Mouse (Mus musculus): ENCODE measurements at regions not wholly inside any gene's neighbourhood (a gene's known extent, or its start where the extent isn't known, plus 50 kb on each side); places are given as distances from the start of the nearest gene placed in this dataset.

DNA sequence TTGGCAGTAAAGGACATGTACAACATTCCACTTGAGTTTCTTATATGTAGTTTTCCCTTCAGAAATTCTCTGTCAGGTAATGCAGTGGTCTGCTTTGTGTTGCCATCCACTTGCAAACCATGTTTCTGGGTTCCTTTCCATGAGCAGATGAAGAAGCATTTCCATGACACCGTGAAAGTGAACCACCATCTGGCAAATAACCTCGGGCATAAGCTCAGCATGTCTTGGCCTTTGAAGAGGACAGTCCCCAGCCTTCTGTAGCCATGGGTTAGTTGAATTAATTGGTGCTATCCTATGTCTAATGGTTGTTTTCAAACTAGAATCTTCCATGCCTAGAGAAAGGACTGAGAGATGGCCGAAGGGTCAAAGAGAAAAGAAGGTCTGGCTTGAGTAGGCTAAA, 414.3 kb upstream of the Id4 start:
- TF ChIP-seq POLR2A (IDR thresholded peaks at IDR 0.05; ENCODE audit: insufficient read depth, low read depth, low read length), result no peak
- TF ChIP-seq CTCF (IDR thresholded peaks at IDR 0.05; ENCODE audit: insufficient read depth, low read depth, low read length), result no peak

Measured in olfactory bulb, adult 2 months (tissue).